Mouse (Mus musculus) ovary, postnatal 10 days (tissue): ENCODE measurements around the gene Cabp2.
"Not testable (repeated sequence)": the region's sequence is repeated elsewhere in the genome, so short reads cannot be mapped to it uniquely, and the experiment has no call there.

ENCODE experiments used
- DNase-seq: peaks from one replicate; pipeline ENCODE4 v3.0.0; 2022; ENCODE audit warnings: low spot score

Cabp2 gene

DNA sequence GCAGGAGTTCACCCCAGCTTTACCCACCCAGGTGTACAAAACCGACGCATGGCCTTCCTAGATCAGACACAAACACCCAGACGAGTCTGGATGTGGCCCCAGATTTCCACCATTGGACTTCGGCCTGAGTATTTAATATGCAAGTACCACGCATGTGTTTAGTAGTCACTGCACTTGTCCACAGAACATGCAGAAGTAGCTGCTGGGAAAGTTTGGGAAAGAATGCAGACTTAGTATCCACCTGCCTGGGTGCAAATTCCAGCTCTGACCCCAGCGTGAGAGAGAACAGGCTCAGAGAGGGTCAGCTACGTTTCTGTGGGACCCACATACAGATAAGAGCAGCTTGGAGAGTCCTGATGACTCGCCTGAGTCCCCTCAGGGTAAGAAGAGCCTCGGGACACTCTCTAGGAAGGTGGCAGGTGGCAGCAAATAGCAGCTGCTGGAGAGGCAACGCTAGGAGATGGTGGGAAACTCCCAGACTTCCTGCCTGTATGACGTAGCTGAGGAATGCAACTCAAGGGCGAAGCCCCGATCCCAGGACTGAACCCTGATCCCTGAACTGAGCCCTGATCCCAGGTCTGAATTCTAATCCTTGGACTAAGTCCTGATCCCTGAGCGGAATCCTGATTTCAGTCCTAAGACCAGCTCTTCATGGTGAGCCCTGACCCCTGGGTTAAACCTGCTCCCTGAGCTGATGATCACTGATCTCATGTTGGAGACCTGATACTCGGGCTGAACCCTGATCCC lies 25.3 kb upstream of the Cabp2 start:
- DNase-seq = no peak

DNA sequence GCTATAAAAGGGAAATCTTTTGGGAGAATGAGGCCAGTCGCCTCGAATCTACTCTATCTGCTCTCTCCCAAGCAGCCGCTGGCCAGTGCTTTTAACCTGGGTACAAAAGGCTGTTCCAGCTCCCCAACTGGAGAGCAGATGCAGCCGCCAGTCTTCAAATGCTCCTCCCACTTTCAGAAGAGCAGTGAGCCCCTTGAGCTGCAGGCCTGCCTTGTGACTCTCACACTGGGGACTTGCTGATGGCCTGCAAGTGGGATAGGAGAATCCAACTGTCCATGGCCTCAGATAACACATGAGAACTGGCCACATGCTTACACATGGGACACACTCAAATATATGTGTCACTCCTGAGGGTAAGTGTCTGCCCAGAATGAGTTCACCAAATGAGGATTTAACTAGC lies 24.7 kb upstream of the Cabp2 start:
- DNase-seq = no peak

DNA sequence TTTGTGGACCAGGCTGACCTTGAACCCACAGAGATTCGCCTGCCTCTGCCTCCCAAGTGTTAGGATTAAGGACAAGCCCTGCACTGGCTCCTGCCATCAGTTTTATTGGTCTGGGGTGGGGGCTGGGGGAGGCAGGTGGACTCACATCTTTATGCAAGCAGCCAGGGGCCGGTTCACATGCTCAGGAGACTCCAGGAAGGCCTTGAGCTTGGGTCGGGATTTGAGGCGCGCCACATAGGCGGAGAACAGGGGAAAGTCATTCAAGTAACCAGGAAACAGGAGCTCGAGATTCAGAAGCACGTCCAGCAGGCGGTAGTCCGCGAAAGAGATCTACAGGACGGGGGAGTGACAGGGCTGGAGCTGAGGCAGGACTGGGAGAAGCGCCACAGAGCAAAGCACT lies 24.0 kb upstream of the Cabp2 start:
- no peak for DNase-seq

DNA sequence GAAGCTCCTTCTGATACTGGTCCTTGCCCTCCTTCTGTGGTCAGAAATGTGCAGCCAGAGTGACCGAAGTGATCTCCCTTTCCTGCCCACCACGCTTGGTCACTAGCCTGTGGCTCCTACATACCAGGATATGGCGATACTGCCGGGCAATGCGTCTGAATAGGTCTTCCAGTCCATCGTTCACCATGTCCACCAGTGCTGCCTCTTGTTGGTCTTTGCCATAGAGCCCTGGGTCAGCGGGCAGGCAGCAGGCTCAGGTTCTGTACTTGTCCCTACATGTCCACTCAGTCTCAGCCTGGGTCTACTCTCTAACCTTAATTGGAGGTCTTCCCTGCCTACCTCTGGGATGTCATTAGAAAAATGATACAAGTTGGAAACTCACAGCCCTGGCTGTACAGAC lies 23.4 kb upstream of the Cabp2 start:
- no peak for DNase-seq

DNA sequence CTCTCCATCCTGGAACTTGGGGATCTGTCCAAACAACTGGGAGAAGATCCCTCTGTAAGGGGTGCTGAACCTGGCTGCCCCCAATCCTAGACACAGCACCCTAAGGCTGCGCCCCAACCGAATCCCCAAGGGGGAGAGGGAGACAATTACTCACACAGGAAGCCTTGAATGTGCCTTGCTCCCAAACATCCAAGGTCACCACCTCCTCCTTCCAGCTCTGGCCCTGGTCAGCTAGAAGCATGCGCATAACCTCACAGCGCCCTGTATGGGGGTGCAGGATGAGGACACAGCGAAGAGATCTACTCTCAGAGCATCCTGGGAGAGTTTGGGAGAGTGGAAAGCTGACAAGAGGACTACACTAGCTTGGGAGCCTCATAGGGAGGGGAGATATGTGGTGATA lies 22.8 kb upstream of the Cabp2 start:
- DNase-seq = no peak

DNA sequence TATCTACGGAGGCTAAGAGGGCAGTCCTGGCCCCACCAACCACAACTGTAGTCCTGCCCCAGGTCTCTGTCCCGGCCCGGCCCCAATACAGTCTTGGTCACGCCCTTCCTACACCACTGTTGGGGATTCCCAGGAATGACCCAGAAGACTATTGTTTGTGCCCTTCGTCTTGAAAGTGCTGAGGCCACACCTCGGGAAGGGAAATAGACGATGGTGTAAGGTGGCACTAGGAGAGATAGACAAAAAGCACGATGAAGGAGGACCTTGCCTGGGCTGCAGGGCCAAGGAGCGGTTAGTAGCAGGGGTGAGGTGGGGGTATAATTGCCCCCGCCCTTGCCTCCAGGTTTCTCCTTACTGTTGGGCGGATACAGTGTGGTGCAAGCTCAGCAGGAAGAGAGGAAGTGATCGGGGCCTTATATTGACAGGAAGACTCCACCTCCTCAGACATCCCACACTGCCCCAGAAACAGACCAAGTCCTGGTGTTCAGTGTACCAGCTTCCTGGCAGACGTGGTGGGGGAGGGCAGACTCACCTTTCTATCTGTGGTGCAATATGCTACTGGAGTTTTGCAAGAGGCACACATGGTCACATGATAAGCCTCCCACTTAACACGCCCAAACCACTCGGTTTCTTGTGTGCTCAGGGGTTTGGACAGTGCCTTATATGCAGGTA lies 22.2 kb upstream of the Cabp2 start, which contains the start of gene Gstp3:
Gene Gstp3, minus strand, starts transcription at position 501 of the 672 bp plus-strand sequence.
- DNase-seq = no peak

DNA sequence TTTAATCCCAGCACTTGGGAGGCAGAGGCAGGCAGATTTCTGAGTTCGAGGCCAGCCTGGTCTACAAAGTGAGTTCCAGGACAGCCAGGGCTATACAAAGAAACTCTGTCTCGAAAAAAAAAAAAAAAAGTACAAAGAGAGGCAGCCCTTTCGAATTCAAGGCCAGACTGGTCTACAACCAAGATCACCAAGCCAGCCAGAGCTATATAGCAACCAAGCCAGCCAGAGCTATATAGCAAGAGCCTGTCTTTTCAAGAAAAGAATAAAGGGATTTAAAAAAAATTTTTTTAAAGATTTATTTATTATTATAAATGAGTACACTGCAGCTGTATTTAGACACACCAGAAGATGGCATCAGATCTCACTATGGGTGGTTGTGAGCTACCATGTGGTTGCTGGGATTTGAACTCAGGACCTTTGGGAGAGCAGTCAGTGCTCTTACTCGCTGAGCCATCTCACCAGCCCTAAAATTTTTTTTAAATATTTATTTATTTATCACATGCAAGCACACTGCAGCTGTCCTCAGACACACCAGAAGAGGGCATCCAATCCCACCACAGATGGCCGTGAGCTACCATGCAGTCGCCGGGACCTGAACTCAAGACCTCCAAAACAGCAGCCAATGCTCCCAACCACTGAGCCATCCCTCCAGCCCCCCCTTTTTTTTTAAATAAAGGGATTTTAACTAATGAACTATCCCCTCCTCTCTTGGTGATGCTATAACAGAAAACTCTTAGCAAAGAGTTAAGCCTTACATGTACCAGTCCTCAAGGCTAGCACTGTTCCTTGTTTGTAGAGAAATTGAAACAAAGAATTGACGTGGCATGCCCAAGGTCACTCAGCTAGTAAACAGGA lies 21.1 kb upstream of the Cabp2 start:
- DNase-seq = not testable (repeated sequence)

DNA sequence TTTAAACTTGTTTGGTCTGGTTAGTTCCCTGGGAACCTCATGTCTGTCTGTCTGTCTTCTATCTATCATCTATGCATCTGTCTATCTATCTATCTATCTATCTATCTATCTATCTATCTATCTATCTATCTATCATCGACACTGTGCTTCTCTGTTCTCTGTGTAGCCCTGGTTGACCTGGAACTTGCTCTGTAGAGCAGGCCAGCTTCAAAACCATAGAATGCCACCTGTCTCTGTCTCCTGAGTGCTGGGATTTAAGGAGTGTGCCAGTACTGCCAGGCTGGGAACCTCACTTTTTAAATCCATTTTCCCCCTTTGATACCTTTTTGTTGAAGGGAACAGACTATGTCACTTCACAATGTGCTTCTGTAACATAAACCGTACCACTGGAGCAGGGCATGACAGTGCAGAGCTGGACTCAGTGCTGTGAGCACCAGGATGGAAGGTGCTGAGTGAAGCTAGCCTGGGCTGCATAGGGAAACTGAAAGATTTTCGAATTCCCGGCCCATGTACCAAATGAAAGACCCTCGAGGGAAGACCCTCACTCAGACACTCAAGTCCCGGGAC lies 20.4 kb upstream of the Cabp2 start:
- no peak for DNase-seq

DNA sequence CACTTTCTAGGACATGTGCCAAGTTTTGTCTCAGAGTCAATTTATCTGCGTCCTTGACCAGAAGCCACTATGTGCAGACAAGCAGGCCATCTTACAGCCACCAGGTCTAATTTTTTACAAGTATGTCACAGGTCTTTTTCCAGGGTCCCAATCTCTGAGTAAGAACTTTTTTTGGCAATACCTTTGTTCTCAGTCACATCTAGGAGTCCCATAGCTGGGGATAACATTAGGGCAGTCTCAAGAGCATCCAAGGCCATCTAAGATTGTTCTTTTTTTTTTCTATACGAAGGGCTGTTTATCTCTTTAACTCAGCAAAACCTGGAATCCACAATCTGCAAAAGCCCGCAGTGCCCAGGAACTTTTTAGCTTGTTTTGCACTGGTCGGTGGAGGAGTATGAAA lies 18.0 kb upstream of the Cabp2 start:
- not testable (repeated sequence) for DNase-seq

DNA sequence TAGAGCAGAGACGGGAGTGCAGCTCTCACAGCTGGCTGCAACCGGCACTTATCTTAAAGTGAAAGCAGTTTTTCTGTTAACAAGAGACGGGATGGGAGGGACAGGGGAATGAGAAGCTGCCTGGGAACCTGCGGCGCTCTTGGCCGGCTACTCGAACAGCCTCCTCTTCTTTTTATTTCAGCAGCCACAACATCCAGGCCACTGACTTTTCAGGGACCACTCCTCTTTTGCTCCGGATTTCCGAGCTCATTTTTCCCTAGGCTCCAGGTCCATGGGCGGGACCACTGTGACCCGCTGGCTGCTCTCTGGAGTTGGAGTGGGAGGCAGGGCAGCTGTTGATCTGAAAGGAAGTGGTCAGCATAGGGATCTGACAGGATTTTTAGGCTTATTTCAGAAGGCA lies 16.9 kb upstream of the Cabp2 start:
- DNase-seq = not testable (repeated sequence)

DNA sequence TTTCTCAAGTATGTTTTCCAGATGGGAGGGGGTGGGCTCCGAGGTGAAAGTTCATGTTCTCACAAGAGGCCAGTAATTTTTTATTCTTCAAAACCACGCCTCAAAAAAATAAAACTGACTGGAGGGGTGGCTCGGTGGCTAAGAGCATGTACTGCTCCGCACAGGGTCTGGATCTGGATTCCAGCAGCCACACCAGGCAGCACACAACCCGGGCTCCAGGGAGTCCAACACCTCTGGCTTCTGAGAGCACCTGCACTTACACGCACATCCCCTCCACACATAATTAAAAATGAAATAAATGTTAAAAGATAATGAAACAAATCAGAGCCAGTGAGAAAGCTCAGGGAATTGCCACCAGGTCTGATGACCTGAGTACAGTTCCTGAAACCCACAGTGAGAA lies 15.1 kb upstream of the Cabp2 start:
- DNase-seq = no peak

DNA sequence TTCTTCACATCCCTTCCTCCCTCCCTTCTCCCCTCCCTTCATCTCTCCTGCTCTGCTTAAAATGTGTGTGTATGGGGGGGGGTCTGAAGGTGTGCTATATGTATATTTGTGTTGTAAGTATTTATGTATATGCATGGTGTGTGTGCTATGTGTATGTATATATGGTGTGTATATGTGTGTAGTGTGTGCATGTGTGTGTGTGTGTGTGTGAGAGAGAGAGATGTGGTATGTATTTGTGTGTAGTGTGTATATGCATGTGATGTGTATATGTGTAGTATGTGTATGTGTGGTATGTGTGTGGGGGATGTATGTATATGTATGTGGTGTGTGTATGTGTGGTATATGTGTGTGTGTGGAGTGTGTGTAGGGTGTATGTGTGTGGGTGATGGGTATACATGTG lies 14.5 kb upstream of the Cabp2 start:
- no peak for DNase-seq

DNA sequence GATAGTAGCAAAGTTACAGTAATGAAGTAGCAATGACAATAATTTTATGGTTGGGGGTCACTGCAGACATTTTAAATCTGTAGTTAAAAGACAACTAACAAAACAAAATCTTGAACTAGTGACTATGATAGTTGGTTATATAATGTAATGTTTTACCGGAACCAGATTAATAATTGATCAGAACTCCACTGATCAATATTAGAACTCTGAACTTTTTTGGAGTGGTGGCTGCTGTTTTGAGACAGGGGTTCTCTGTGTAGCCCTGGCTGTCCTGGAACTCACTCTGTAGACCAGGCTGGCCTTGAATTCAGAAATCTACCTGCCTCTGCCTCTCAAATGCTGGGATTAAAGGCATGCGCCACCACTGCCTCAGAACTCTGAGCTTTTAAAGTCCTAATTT lies 13.1 kb upstream of the Cabp2 start:
- not testable (repeated sequence) for DNase-seq

DNA sequence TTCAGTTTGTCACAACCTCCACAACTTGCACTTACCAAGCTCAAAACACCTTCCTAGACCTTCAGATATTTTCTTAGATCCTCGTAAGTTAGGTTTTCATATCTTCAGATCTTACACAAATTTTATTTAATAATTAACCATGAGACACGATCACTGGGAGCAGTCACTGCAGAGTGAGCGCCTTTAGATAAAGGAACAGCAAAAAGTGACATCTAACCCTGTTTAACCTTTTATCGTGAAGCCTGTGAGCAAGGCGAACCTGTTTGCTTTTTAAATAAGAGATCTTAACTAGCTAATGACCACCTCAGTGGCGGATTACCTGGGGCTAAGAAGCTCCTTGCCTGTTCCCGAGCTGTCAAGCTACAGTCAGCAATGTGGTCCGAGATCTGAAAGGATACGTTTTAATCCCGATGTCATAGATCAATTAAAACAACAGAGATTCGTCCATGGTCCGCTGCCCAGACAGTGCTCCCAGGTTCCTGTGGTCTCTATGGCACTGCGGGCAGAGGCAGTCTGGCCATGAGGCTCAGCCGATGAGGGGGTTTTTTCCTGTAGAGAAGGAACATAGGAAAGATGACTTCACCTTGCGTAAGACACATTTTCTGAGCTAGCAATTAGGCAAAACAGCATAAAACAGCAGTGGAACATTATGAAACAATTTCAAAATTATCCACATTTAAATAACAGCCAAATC lies 12.5 kb upstream of the Cabp2 start:
- DNase-seq = no peak

DNA sequence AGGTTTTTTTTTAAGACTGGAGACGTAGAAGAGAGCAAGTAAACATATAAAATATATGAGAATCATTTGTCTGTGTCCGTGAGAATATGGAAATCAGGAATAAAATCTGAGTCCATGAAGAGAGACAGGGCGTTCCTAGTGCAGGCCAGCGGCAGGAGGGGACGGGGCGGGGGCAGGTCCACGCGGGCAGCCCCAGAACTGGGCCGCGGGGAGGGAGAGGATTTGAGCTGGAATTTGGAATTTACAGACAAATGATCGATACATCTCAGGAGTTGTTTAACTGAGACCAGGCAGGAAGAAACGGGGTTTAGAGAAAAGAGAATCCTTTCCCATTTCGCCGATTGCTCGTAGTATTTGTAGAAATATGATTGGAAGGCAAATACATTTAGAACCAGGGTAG lies 11.1 kb upstream of the Cabp2 start:
- DNase-seq = no peak

DNA sequence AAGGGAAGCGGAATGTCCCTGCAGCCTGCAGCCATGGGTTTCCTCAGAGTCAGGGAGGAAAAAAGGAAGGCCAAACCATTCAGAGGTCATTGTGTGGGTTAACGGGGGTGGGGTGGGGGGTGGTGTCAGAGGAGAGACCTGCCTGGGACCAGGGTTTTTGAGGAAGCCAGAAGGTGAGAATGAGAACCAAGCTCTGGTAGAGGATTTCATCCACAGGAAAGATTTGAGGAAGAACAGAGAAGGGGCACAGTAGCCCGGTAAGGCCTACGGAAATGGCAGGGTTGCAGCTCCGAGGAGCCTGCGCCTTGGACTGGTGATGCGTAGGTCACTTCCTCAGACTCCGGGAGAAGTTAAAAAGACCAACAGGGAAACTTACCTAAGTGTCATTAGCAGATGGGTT lies 10.6 kb upstream of the Cabp2 start:
- DNase-seq = no peak

DNA sequence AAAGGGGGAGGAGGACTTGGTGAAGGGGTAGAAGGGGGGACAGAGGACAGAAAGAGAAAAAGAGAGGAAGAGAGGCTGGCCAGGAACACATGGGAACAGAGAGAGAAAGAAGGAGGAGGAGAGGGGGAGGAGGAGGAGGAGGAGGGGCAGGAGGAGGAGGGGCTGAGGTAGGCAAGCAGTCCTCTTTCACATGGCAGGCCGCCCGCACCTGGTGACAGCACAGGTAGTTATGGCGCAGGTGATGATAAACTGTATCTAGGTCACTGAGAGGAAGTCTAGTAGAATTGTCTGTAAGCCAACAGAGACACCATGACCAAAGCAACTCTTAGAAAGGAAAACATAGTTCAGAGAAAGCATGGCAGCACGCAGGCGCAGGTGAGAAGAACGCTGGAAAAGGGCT lies 10.0 kb upstream of the Cabp2 start:
- DNase-seq = no peak

DNA sequence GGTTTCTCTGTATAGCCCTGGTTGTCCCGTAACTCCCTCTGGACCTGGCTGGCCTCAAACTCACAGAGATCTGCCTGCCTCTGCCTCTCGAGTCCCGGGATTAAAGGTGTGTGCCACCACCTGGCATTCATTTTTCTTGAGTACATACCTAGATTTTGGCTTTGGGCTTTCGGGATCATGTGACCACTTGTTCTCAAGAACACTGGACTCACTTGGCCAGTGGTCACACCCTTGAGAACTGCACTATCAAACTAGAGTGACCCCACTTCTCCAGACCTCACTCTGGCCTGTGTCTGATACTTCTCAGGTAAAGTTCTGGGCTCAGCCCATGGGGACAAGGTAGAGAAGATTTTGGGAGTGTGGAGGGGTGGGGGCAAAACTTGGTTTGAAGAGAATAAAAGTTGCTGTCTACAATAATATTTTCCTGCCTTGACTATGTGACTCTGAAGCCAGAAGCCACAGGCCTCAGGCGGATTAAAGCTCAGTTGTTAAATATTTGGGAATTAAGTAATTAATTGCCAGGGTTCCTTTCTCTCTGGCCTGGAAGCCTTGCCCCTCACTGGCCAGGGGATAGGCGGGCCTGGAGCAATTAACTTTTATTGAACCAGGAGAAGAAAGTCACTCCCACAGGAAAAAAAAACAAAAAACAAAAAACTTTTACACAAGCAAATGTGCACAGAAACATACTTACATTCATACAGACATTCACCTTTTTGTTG lies 8.5 kb upstream of the Cabp2 start:
- DNase-seq = no peak

DNA sequence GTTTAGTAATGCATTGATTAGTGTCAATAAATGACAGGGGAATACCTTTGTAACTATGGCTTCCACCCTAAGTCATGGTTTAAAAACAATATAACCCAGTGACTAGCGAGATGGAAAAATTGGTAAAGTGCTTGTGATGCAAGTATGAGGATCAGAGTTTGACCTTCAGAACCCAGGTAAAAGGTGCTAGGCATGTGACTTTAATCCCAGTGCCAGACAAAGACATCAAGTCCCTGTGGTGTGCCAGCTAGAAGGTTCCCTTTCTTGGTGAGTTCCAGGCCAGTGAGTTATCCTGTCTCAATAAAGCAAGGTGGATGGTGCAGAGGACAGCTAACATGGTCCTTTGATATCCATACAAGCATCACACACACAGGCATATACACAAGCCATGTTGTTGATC lies 5.8 kb upstream of the Cabp2 start:
- no peak for DNase-seq

DNA sequence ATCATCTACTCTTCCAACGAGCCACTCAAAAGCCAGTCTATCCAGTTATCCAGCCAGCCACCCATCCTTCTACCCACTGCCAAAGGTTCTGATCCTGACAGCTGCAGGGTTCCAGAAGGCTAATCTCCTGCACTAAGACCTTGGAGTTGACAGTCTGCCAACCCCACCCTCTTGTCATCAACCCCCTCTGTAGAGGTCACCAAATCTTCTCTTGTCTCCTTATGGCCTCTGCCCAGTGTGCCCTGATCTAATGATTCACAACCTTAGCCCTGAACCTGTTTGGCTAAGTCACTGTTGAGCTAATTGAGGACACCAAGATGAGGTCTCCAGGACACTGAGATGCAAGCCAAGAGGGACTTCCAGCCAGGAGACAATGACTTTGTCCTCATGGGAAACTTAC lies 1.8 kb upstream of the Cabp2 start:
- DNase-seq = no peak

DNA sequence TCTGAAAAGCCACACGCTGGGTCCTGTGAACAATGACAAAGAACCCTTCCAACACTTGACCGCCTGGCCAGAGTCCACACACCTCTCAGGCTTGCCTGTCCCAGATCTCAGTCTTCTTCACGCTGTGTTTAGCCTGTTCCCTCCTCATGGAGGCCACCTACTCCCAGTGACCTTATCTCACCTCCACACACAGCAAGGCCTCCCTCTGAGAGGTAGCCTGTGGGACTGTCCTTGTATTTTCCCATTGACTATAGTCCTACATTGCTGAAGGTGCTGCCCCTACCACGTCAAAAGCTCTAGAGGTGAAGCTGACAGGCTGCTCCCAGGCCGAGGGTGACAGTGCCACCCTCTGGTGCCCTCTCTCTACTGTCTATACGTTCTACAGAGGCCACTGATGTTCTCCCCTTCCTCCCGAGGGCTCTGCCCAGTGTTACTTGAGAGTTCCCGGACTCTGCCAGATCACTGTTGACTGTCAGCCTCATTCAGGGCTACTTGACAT lies 818 bp upstream of the Cabp2 start:
- no peak for DNase-seq
